Mouse (Mus musculus) liver, postnatal 0 days (tissue): ENCODE data around the gene Glmn. TPM values are rescaled to one million over a fixed set of nuclear protein-coding genes. Genes with fewer than 3 reads are reported as not detected.

Source experiments
- ATAC-seq: fragments of 200-750 bp; cut with Nextera tagmentation; 2 replicates; pipeline ENCODE4 v1.8.0; 2017; ENCODE audit warnings: mild to moderate bottlenecking, moderate library complexity
- DNase-seq: peaks from one replicate; pipeline ENCODE4 v3.0.0-alpha.2; 2016
- H3K27ac ChIP-seq: fragments of 300-500 bp; sonication (generic); 2 replicates; pipeline ENCODE4 v1.5.1; 2014; ENCODE audit warnings: antibody characterized with exemption, moderate library complexity, mild to moderate bottlenecking, low read depth
- H3K27me3 ChIP-seq: fragments of 300-500 bp; sonication (generic); 2 replicates; pipeline ENCODE4 v1.6.1; 2014; ENCODE audit warnings: low read length, control low read depth, mixed read lengths; ENCODE audit not compliant: insufficient read depth
- H3K36me3 ChIP-seq: fragments of 300-500 bp; sonication (generic); replicated peaks from 2 replicates; pipeline ENCODE4 v1.6.1; 2014; ENCODE audit warnings: mild to moderate bottlenecking, control low read depth, low read length, moderate library complexity, mixed read lengths; ENCODE audit not compliant: insufficient read depth
- H3K4me1 ChIP-seq: fragments of 300-500 bp; sonication (generic); 2 replicates; pipeline ENCODE4 v1.6.1; 2014; ENCODE audit warnings: antibody characterized with exemption, mild to moderate bottlenecking, control low read depth; ENCODE audit not compliant: insufficient read depth
- H3K4me2 ChIP-seq: fragments of 300-500 bp; sonication (generic); 2 replicates; pipeline ENCODE4 v1.6.1; 2014; ENCODE audit warnings: low read depth, mild to moderate bottlenecking, low read length, moderate library complexity, mixed read lengths
- H3K4me3 ChIP-seq: fragments of 300-500 bp; sonication (generic); 2 replicates; pipeline ENCODE4 v1.5.1; 2014; ENCODE audit warnings: low read depth, low read length
- H3K9ac ChIP-seq: fragments of 300-500 bp; sonication (generic); replicated peaks from 2 replicates; pipeline ENCODE4 v1.6.1; 2014; ENCODE audit warnings: mild to moderate bottlenecking, moderate library complexity
- H3K9me3 ChIP-seq: fragments of 300-500 bp; sonication (generic); 2 replicates; pipeline ENCODE4 v1.6.1; 2016; ENCODE audit warnings: mild to moderate bottlenecking, control low read depth, low read length, mixed read lengths
- CTCF ChIP-seq: sonication (generic); IDR thresholded peaks from 2 replicates; pipeline ENCODE4 v1.5.1; 2016; ENCODE audit warnings: antibody characterized with exemption, low read depth
- EP300 ChIP-seq: IDR thresholded peaks from 2 replicates; pipeline ENCODE4 v1.6.1; 2016; ENCODE audit warnings: antibody characterized with exemption, low read depth, mild to moderate bottlenecking
- WGBS: fragments of 180-500 bp; shearing (Covaris S2); extraction: QIAGEN DNeasy Blood & Tissue Kit; methylation state at CpG from one replicate; pipeline ENCODE4 v1.1.7; 2014; ENCODE audit not compliant: insufficient replicate concordance; 5-methylcytosine and 5-hydroxymethylcytosine counted together
- polyA plus RNA-seq: library from polyadenylated mRNA; unstranded; fragments of >200 nt; fragmentation: Nextera tagmentation; extraction: Ambion mirVana; gene quantifications from 2 replicates; pipeline ENCODE4 v1.2.1, GENCODE M21; 2015

Glmn gene
- polyA plus RNA-seq, 1 experiment from 2014 or later = 6.9 TPM

DNA sequence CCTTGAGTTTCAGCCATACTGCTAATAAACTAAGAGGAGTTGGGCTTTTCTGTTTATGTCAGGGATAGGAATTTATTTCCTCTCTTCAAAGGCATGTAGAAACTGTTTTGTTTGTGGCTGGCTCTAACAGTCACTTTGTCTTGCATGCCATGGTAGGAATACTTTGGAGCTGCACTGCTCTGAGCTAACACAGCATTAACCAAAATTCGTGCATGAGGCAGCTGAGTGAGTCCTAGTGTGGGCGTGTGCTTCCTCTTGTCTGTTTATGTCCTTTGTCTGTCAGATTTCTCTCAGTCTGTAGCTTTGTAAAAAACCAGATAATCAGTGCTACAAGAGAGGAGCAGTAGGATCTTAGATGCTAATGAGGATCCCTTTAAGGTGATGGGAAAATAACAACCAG lies 86.4 kb downstream of the Glmn start:
- H3K9ac ChIP-seq = no peak overlapping the region
- WGBS = 49% methylated on average over 2 of the region's 2 CpGs
- no peaks in the 10 kb centered on the region for H3K27me3 ChIP-seq
- DNase-seq (no peak), ATAC-seq (no peak)
- H3K4me3 ChIP-seq = no peak overlapping the region
- H3K4me2 ChIP-seq = no peak overlapping the region
- TF ChIP-seq EP300 (no peak), CTCF (no peak)
- no peaks in the 10 kb centered on the region for H3K9me3 ChIP-seq
- H3K36me3 ChIP-seq = no peaks in the 10 kb centered on the region
- no peak overlapping the region for H3K27ac ChIP-seq
- no peaks in the 10 kb centered on the region for H3K4me1 ChIP-seq

DNA sequence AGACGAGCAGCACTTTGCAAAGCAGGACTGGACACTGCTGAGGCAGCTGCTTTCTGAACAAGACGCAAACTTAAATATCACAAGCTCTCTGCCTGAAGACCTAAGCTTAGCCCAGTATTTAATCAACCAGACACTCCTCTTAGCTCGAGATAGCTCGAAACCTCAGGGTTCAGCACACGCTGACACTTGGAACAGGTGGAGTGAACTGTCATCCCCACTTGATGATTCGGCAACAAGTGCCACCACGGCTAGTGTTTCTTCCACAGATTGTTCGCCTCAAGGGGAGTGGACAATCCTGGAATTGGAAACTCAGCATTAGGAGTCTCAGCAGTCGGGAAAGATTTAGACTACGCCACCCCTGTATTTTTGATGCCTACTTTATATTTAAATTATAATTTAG lies 87.2 kb downstream of the Glmn start:
- no peaks in the 10 kb centered on the region for H3K9me3 ChIP-seq
- H3K9ac ChIP-seq = no peak overlapping the region
- H3K27ac ChIP-seq = no peak overlapping the region
- DNase-seq = no peak
- no peaks in the 10 kb centered on the region for H3K4me1 ChIP-seq
- no peak overlapping the region for H3K4me2 ChIP-seq
- TF ChIP-seq EP300 = no peak
- TF ChIP-seq CTCF = no peak
- H3K36me3 ChIP-seq = no peaks in the 10 kb centered on the region
- no peaks in the 10 kb centered on the region for H3K27me3 ChIP-seq
- 83% methylated on average over 10 of the region's 10 CpGs for WGBS
- no peak for ATAC-seq
- no peak overlapping the region for H3K4me3 ChIP-seq

DNA sequence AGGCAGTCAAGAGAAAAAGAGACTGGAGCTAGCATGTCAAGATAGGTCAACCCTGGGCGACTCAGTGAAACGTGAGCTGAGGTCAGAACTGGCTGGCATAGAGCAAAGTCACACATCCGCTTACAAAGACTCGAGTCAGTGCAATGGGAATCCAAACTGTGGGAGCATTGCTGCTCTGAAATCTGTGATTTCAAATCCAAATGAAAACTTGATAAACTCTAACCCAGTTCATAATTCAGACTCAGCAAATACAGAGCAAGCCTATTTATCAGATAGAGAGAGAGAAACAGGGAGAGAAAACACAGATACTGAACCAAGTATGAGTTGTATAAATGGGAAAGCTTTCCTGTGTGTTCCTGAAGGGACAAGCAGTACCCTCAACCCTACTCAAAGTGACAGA lies 90.4 kb downstream of the Glmn start, which contains the start of gene Gm42669:
Gene Gm42669 (plus strand): TSS at position 301 of the 400 bp plus-strand sequence.
- H3K9ac ChIP-seq = no peak within 1 kb of the TSS
- 71% methylated on average over 4 of the region's 4 CpGs for WGBS
- H3K36me3 ChIP-seq = no peaks in the 10 kb centered on the region
- TF ChIP-seq EP300 (no peak), CTCF (no peak)
- DNase-seq (no peak), ATAC-seq (no peak)
- no peaks in the 10 kb centered on the region for H3K27me3 ChIP-seq
- H3K4me3 ChIP-seq = no peak within 1 kb of the TSS
- H3K4me2 ChIP-seq = no peak within 1 kb of the TSS
- H3K27ac ChIP-seq = no peak within 1 kb of the TSS
- H3K4me1 ChIP-seq = no peaks in the 10 kb centered on the region
- no peaks in the 10 kb centered on the region for H3K9me3 ChIP-seq

DNA sequence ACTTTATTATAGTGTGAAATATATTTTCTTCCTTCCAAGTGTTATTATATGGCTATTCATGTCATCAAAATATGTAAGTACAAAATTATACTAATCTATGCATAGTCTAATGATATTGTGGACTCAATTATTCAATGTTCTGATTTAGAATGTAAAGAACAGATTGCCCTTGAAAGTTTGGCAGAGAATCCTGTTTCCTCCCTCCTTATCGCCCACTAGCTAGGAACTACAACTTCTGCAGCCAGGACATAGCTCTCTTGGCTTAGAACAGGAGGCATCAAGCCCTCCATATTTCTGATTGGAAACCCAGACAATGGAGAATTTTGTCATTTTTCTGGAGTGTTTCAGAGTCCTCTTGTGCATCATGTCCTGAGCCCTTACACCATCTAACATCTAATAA lies 96.9 kb downstream of the Glmn start:
- no peak for ATAC-seq
- H3K27ac ChIP-seq = no peak overlapping the region
- H3K4me3 ChIP-seq = no peak overlapping the region
- H3K9ac ChIP-seq = no peak overlapping the region
- TF ChIP-seq CTCF (no peak), EP300 (no peak)
- WGBS = 62% methylated on average over 1 of the region's 1 CpGs
- no peaks in the 10 kb centered on the region for H3K27me3 ChIP-seq
- H3K4me2 ChIP-seq = no peak overlapping the region
- no peaks in the 10 kb centered on the region for H3K36me3 ChIP-seq
- no peaks in the 10 kb centered on the region for H3K4me1 ChIP-seq
- no peak for DNase-seq
- H3K9me3 ChIP-seq = no peaks in the 10 kb centered on the region

DNA sequence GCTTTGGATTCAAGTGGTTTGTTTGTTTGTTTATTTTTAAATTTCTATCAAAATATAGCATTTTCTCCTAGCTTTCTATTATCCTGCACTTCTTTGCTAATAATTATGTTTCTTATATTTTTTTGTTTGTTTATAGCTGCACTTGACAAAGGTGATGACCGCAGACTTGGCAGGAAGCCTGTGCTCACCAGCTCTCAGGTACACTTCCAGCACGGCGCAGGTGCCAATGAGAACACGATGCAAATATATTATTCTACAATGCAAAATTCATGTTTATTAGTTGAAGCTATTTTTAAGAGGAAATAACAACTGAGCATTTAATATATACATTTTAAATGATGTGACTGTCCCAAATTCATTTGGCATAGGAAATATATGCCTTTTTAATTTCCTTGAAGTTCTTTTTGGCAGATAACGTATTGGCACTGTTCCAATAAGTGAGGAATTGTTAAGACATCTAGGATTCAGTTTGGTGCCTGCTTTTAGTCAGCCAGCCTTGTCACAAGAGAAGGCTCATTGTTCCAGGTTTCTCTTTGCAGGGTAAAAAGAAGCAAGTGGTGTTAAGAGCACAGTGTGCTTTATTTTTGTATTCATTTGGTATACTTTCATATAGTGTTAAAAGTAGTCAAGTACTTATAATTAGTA lies 97.7 kb downstream of the Glmn start:
- 83% methylated on average over 5 of the region's 5 CpGs for WGBS
- Histone ChIP-seq H3K4me2 (no peak overlapping the region), H3K4me1 (no peaks in the 10 kb centered on the region), H3K9me3 (no peaks in the 10 kb centered on the region), H3K27me3 (no peaks in the 10 kb centered on the region), H3K4me3 (no peak overlapping the region), H3K9ac (no peak overlapping the region), H3K27ac (no peak overlapping the region), H3K36me3 (no peaks in the 10 kb centered on the region)
- DNase-seq (no peak), ATAC-seq (no peak)
- TF ChIP-seq CTCF (no peak), EP300 (no peak)

Other genes with a start within 250 kb of the Glmn start
- 0.08 and 0.28 TPM in 2 replicates for gene Ephx4, start 195.2 kb downstream of the Glmn start, polyA plus RNA-seq
- gene Lpcat2b, start 166.3 kb downstream of the Glmn start, polyA plus RNA-seq = not detected in 2 replicates
- 1.1 and 1.5 TPM in 2 replicates for gene Btbd8, start 159.9 kb downstream of the Glmn start, polyA plus RNA-seq
- gene Gm42669, start 90.3 kb downstream of the Glmn start, polyA plus RNA-seq = 0.04 TPM in 1 of 2 replicates, not detected in the other
- gene 1700028K03Rik, start 63.2 kb downstream of the Glmn start, polyA plus RNA-seq = 0.09 and 0.12 TPM in 2 replicates
- gene Rpap2, start 515 bp downstream of the Glmn start, polyA plus RNA-seq = 5.4 and 5.5 TPM in 2 replicates
- 1.3 and 1.4 TPM in 2 replicates for gene Gfi1, start 128.1 kb upstream of the Glmn start, polyA plus RNA-seq
- 0.19 and 0.20 TPM in 2 replicates for gene Ube2d2b, start 232.2 kb upstream of the Glmn start, polyA plus RNA-seq